Mouse (Mus musculus): ENCODE measurements around the gene Nck1. TPM values are rescaled to one million over a fixed set of nuclear protein-coding genes. Genes with fewer than 3 reads are reported as not detected.

Nck1 gene
- total RNA-seq, 2 experiments from 2014 or later = 47.5 to 61.3 TPM

DNA sequence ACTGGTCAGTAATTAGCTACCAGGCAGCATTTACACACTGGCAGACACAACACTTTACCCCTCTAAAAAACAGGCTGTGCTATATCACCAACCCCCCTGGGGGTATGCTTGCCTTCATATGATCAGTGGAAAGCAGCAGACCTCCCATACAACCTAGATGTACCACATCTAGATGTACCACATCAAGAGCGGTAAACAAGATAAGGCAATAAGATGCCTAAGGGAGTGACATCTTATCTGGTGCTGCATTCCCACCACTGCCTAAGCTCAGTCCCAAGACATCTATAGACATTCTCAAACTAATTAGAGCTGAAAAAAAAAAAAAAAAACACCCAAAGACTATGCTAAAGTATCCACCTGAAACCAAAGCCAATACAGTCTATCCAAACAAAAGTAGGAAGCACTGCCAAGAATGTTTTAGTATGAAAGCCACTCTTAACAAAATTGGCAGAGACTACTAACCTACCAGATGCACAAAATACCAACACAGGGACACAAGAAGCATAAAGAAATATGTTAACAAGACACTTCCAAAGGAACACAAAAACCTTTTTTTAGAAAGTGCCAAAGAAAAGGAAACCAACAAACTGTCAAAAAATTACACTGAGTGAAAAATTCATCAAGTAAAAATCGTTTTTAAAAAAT, 10.2 kb downstream of the Nck1 start:
- no peak for ATAC-seq (ENCODE audit: poor library complexity, severe bottlenecking)

DNA sequence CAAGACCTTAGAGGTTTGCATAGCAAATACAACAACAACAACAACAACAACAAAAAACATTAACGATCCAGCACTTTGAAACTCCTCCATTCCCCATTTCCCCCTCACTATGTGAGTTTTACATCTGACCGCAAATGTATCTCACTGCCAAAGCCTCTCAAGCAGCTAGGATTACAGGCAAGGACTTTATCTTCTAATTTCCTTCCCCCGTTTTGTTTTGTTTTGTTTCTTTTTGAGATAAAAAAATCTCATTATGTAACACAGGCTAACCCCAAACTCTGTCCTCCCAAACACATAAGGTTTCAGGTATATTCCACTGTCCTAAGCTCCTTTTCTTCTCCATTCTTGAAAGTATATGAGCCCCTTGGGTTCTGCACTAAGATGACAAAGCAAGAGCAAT, 11.2 kb downstream of the Nck1 start:
- ATAC-seq (ENCODE audit: poor library complexity, severe bottlenecking) = no peak

DNA sequence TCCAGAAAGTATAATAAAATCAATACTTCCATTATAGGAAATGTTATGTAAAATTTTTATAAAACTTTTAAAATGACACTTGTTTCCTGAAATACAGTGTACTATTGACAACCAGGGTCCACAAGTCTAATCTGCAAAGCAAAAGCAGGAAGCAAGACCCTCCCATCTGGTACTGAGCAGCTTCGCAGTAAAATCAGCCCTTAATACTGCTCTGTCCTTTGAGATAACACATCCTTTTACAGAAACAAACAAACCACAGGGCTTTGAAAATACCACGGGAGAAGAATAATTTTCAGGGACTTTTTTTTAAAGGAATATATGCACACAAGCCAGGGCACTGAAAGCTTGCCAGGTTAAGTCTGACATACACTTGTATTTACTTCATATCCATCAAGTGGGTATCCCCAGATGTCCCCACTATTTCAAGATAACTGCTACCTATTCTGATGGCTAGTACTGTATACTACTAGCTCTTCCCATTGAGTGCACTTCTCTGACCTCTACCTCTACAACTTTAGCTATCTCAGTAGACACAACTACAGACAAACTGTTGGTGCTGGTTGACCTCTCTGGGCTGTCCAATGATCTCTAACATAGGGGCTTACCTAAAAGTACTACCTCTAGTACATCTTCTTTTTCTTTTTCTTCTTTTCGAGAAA, 13.0 kb downstream of the Nck1 start:
- no peak for ATAC-seq (ENCODE audit: poor library complexity, severe bottlenecking)

DNA sequence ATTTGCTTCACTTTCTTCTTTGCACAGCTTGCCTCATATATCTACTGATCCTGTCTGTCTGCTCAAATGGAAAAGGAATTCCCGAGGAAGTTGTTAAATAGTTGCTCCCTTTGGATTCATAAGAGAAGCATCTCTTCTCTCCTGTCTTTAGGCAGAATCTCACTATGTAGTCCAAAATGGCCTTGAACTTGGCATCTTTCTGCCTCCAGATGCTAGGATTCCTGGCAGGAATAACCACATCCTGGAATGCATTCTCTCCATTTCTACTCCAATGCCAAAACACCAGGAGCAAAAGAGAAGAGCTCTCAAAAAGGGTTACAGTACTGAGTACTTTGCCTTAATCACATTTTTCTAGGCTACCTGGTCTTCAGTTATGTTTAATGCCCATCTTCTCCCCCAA, 14.6 kb downstream of the Nck1 start:
- ATAC-seq (ENCODE audit: poor library complexity, severe bottlenecking) = no peak

DNA sequence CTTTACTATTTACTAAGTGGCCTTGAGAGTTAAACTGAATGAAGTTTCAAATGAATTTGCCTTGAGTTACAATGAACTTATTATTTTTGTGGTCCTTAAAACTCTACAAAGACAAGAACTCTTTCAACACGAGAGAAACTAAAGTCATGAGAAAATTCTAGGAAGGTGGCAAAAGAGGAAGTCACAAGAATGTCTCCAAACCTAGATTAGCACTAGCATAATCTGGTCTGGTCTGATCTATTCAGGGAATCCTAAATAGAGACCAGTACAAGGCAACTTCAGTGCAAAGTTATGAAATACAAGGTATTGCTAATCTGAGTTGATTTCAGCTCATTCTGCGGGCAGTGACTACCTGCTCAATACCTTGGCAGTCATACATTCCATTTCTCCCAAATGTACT, 20.7 kb downstream of the Nck1 start:
- peak; percentile 31; the same call in 1 of the 2 replicates for ATAC-seq (ENCODE audit: poor library complexity, severe bottlenecking)

DNA sequence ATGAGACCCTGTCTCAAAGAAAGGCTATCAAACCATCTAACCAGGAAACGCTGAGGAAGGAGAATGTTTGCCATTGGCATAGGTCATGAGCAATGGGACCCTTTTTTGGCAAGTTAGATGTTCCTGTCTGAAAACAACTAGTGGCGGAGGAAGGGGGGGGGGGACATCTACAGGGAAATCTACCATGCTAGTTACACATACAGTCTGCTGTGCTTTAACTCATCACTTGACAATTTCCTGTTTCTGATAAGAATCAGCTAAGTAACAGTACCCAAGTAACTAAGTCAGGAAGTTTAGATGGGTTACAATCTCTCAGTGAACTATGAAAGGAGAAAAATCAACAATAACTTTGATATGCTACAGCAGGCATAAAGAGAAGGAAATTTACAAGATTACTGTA, 23.9 kb downstream of the Nck1 start:
- peak; percentile 40 for ATAC-seq (ENCODE audit: poor library complexity, severe bottlenecking)

DNA sequence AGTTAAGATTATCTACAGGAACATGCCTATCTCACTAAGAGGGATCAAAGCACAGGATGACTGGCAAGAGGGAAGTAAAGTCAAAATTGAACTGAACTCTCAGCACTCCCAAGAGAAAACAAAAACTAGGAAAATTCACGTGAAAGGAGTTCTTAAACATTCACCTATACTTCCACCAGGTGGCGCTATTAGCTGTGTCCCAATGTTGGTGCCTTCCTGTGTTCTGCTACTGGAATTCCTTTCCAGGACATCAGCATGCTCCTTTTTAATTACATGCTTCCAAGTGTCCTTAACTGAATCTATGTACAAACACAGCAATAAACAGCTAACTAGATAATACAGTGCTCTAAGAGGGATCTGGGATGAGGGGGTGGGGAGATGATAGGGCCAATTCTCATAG, 25.3 kb downstream of the Nck1 start:
- ATAC-seq (ENCODE audit: poor library complexity, severe bottlenecking) = peak; percentile 70

DNA sequence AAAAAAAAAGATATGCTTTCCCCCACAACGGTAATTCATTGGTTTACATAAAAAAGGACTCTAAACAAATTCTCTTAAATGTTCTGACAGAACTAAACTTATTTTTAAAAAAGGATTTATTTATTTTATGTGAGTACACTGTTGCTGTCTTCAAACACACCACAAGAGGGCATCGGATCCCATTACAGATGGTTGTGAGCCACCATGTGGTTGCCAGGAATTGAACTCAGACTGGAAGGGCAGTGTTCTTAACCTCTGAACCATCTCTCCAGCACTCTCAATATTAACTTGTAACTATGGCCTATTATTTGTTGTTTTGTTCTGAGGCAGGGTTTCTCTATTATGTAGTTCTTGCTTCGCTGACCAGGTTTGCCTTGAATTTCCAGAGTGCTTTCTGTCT, 25.9 kb downstream of the Nck1 start:
- no peak for ATAC-seq (ENCODE audit: poor library complexity, severe bottlenecking)

DNA sequence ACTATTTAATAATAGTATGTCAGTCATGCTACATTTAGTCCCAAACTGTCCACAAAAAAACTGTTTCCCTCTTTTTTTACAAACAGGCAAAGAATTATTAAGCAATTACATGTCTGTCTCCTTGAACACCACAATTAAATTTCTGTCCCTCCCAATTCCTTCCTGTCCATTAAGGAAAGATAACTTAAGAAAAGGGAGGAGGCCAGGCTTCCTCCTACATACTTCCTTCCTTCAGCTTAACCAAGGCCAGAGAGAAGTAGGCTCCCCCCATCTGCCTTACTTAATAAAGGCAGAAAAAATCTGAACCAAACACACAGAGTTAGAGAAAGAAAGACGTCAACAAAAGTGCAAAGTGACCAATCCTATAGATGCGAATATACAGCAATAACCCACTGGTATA, 38.4 kb downstream of the Nck1 start:
- peak; percentile 66 for ATAC-seq (ENCODE audit: poor library complexity, severe bottlenecking)

DNA sequence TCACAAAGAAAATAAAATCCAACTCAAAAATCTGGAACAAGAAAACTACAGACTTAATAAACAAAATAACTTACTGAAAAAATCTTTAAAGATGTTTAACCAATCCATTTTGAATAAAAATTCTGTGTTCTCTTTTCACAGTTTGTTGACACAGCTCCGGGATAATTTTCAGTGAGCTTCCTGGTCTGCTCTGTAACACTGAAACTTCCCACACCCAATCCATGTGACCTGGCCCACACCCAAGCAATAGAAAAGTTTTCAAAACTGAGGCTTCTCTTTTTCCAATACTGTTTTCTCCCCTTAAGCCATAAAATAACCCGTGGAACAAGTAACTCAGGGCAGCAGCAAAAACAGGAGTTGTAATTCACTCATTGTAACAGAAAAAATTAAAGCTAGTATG, 39.3 kb downstream of the Nck1 start:
- ATAC-seq (ENCODE audit: poor library complexity, severe bottlenecking) = peak; percentile 56; the same call in 1 of the 2 replicates

DNA sequence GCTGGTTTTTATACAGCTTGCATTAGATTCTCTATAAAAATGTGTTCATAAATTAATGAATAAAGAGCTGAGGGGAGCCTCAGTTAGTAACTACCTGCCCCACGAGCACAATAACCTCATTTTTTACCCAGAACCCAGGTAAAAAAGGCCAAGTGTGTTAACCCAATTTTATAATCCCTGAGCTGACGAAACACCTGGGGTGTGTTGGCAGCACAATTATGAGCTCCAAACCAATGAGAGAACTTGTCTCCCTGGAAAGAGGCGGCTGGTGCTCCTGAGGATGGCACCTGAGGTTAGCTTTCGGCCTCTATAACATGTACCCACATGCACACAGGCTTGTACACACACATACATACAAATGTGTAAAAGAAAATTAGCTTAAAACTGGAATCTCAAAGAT, 40.4 kb downstream of the Nck1 start:
- ATAC-seq (ENCODE audit: poor library complexity, severe bottlenecking) = no peak

DNA sequence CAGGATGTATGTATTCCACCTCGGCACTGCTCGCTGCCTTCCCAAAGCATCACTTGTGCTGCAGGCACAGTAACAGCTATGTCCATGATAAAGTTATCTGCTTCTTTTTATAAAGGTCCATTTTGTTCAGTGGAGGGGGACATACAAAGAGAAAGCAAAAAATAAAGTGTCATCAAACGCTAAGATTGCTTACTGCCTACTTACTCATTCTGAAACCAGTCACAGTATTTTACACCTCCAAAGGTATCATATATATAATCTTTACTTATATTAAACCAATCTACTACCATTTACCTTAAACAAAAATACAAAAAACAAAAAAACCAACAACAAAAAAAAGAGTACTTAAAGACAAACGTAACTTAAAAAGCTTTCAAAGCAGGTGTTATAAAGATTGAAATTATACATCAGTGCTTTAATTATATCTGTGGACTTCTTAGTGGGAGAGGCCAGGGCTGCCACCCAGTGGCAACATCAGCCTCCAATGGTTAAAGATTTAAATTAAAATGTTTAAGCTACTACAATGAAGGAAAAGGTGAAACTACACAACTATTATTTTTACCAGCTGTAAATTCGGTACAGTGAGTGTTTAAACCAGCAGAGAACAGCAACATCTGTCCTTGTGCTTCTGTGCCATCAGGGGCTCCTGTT, 52.2 kb downstream of the Nck1 start:
- no peak for ATAC-seq (ENCODE audit: poor library complexity, severe bottlenecking)

DNA sequence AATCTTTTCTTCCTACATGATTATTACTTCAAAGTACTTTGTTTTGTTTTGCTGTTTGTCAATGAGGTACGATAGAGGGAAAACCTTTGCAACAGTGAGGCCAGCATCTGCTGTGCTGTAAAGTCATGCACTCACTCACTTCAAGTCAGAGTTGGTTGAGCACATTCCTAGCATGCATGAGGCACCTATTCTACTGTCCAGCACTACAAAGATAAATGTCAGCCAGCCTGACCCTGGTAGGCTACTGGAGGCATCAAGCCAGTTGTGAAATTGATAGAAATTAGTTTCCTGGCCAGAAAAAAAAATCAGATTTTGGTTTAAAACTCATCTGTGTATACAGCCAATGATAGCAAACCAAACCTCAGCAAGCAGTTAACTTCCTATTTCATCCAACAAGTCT, 54.5 kb downstream of the Nck1 start:
- no peak for ATAC-seq (ENCODE audit: poor library complexity, severe bottlenecking)

DNA sequence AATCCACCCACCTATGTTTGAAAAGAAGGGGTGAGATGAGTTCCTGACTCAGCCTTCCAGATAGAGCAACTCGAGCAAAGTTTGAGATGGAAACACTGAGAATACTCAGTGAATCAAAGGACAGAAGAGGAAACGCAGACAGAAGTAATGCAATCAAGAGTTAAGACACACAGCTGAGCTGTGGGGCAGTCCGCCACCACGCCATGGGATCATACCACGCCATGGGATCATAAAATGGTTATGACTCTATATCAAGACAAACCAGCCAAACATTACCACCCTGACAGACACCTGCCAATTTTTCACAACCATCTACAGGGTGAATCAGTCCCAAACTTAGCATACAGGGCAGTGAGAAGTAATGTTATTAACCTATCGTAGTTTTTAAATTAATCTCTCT, 57.0 kb downstream of the Nck1 start:
- no peak for ATAC-seq (ENCODE audit: poor library complexity, severe bottlenecking)

DNA sequence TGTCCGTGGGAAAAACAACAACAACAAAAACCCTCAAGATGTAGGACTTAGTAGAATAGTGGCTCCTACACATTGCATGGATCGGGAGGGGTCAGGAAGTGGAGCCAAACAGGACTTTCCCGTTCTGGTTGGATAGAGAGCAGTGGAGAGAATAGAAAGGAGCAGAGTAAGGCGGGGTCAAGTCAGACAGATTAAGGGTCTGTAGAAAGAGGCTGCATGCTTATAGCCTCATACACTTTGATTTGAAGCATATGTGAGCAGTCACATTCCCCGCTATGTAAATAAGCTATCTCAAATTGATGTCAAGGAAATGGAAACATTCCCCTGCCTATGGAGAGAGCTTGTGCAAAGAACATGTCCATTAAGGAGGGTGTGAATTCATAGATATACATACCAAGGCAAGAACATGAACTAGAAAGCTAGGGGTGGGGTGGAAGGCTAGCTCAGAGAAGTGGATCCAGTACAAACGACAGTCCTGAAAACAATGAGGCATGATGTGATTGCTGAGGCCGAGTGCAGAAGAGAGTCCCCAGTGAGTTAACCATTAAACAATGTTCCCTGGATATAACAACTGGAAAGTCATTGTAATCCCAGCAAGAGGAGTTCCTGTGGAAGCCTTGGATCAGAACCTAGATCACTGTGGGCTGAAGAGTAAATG, 57.7 kb downstream of the Nck1 start:
- ATAC-seq (ENCODE audit: poor library complexity, severe bottlenecking) = no peak

DNA sequence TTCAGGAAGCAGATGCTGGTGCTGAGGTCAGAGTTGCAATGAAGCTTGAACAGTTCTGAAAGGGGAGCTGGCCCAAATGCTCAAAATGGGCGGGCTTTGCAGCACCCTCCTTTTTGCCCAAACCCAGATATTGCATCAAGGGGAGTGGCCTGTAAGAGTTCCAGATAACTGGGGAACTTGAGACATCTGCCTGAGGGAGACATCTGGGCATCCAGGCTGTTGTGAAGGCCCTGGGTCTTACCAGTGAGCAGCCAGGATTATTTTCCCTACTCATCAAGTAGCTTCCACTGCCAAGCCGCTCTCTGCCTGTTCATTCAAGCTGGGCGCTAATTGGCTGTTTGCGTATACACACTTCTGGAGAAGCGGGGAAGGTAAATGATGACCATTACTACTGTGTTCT, 59.5 kb downstream of the Nck1 start, which contains the start of gene Il20rb:
Gene Il20rb, minus strand, starts transcription at position 358 of the 400 bp plus-strand sequence.
- no peak for ATAC-seq (ENCODE audit: poor library complexity, severe bottlenecking)

DNA sequence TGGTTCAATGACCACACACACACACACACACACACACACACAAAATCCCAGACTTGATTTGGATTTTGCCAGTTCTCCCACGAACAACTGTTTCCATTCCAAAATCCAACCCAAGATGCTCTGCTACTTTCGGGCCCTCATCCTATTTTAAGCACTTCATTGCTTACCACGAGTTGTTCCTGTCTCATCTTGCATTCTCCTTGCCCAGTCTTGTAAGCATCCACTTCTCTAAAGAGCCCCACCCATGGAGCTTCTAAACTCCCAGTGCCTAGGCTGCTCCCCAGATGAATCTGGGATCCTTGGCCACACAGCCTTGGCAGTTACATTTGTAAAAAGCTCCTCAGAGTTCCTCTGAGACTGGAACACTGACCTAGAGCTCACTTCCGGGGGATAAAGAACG, 62.6 kb downstream of the Nck1 start:
- no peak for ATAC-seq (ENCODE audit: poor library complexity, severe bottlenecking)

DNA sequence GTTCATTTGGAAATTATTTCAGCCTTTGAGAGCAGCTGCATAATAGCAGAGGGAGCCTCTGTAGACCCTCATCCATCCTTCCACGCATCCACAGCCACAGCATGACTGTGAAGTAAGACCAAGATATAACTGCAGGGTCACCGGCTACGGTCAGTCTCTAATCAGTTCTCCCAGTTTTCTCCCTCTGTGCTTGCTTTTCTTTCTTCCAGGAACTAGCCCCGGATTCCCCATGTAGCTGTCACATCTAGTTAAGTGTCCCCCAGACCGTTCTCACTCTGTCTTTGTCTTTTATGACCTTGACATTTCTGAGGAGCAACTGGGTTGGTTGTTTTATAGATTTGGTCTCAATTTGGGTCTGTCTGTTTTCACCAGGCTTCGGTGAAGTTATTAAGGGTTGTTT, 64.3 kb downstream of the Nck1 start:
- ATAC-seq (ENCODE audit: poor library complexity, severe bottlenecking) = no peak

DNA sequence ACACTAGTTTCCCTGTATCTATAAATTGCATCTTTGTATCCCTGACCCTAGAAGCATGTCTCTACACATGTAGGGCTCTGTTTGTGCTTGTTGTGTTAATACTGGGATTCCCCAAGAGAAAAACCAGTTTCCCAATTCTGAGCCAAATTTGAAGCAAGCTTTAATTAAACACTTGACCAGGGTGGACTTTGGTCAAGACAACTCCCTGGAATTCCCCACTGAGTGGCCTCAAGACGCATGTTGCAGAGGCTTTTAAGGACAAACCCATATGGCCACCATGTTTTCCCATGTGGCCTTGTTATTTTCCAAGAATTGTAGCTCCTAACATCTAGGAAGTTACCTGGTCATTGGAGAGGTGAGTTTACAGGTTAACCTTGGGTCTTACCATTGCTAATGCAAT, 71.9 kb downstream of the Nck1 start:
- ATAC-seq (ENCODE audit: poor library complexity, severe bottlenecking) = no peak

DNA sequence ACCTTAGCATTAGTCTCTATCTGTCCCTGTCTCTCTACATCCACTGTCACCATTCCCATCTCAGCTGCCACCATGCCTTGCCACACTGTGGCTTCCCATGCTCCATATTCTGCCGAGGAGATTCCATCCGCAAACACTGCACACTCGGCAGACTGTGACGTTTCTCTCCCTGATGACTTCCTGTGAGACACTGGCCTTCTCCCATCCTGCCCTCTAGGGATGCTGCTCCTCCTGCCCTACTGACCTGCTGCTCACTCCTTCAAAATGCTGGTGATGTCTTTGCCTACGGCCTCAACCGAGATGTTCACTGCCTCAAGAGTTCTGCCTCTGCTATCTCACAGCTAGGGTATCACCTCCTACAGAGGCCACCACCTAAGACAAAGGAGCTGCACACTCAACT, 72.6 kb downstream of the Nck1 start:
- no peak for ATAC-seq (ENCODE audit: poor library complexity, severe bottlenecking)

DNA sequence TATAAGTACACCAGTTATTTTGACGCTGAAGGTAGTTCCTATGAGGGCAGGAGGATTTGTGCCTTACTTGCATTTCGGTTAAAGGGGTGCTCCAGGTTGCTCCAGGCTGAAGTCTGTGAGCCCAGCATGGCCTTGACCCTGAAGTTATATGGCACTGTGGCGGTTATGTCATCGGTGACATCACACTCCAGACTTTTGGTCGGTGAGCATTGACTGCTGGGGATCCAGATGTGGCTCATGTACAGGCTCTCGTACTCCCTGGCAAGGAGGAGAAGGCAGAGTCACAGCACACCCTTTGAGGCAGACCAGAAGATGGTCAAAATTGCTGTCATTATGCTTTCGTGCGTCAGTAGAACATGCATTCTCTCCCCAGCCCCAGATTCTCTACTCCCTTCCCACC, 73.0 kb downstream of the Nck1 start:
- no peak for ATAC-seq (ENCODE audit: poor library complexity, severe bottlenecking)

DNA sequence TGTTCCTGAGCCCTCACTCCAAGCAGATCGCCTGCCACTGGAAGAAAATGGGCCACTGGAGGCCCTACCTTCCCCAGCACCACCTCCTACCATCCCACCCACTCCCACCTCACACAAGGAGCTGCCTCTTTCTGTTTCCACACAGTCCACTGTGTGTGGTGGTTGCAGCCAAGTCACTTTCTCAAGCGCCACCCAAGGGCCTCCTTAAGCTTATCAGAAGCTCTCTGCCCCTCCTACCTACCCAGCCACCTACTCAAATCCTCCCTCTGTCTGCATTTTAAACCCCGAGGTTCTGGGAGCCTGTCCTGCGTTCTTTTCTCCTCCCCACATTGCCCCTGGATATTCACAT, 74.4 kb downstream of the Nck1 start:
- no peak for ATAC-seq (ENCODE audit: poor library complexity, severe bottlenecking)

Measured in megakaryocyte, adult 5-6 weeks (primary cell).